31 mouse cellular contexts compared by ENCODE assay signal in the genomic region with DNA sequence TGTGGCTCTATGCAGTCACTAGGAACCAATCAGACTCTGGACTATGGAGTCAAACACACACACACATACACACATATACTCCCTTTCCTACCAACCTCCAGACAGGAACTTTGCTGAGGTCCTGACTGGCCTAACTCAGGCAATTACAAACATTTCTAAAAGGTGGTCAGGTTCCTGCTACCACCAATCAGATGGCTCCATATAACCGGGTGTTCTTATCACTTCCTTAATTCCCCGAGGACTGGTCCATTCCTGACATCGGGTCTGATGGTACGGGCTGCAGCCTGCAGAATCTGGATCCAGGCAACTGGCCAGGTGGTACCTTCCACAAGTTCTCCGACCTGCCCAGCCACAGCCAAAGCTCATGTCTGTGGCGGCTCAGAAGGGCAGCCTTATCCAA.
"Had no signal": no experiment of that assay in that cellular context is flagged by ENCODE, and none has a peak within 500 bp of the region (broad histone marks: within the 10 kb centered on the region; RNA-seq: fewer than 3 reads in every experiment).

No protein-coding gene starts in this region.

- H3K27ac ChIP-seq: limb, embryonic 10.5 days; limb, embryonic 12.5 days; limb, embryonic 13.5 days; limb, embryonic 15.5 days; liver, embryonic 12.5 days; liver, embryonic 13.5 days; liver, embryonic 14.5 days; liver, embryonic 15.5 days; lung, embryonic 15.5 days; macrophage; midbrain, embryonic 10.5 days; midbrain, embryonic 12.5 days; midbrain, embryonic 13.5 days; midbrain, embryonic 15.5 days; neural tube, embryonic 12.5 days; neural tube, embryonic 13.5 days had no signal

- H3K27me3 ChIP-seq: limb, embryonic 12.5 days; limb, embryonic 13.5 days; limb, embryonic 15.5 days; liver, embryonic 12.5 days; liver, embryonic 13.5 days; lung, embryonic 15.5 days; megakaryocyte, embryonic 14.5 days; midbrain, embryonic 13.5 days; midbrain, embryonic 15.5 days; neural tube, embryonic 12.5 days; neural tube, embryonic 13.5 days had no signal

- H3K36me3 ChIP-seq: limb, embryonic 10.5 days; limb, embryonic 12.5 days; limb, embryonic 13.5 days; limb, embryonic 15.5 days; liver, embryonic 12.5 days; liver, embryonic 13.5 days; liver, embryonic 15.5 days; lung, embryonic 15.5 days; midbrain, embryonic 10.5 days; midbrain, embryonic 12.5 days; midbrain, embryonic 13.5 days; midbrain, embryonic 15.5 days; neural tube, embryonic 12.5 days; neural tube, embryonic 13.5 days had no signal

- ATAC-seq: liver, embryonic 12.5 days; liver, postnatal 0 days; lung, postnatal 0 days; midbrain, embryonic 13.5 days; midbrain, embryonic 15.5 days; midbrain, embryonic 16.5 days had no signal

- H3K9ac ChIP-seq: limb, embryonic 12.5 days; limb, embryonic 13.5 days; limb, embryonic 15.5 days; liver, embryonic 12.5 days; liver, embryonic 13.5 days; liver, embryonic 14.5 days; liver, embryonic 15.5 days; liver, postnatal 0 days; lung, embryonic 14.5 days; lung, embryonic 15.5 days; midbrain, embryonic 12.5 days; midbrain, embryonic 13.5 days; midbrain, embryonic 15.5 days; neural tube, embryonic 12.5 days; neural tube, embryonic 13.5 days had no signal

- H3K4me3 ChIP-seq: limb, embryonic 10.5 days; limb, embryonic 12.5 days; limb, embryonic 13.5 days; limb, embryonic 15.5 days; liver, embryonic 12.5 days; liver, embryonic 13.5 days; liver, embryonic 15.5 days; lung, embryonic 15.5 days; megakaryocyte, embryonic 14.5 days; midbrain, embryonic 10.5 days; midbrain, embryonic 12.5 days; midbrain, embryonic 13.5 days; midbrain, embryonic 15.5 days; myocyte; neural tube, embryonic 12.5 days; neural tube, embryonic 13.5 days had no signal

- H3K4me2 ChIP-seq: limb, embryonic 12.5 days; limb, embryonic 13.5 days; limb, embryonic 15.5 days; liver, embryonic 11.5 days; liver, embryonic 12.5 days; liver, embryonic 13.5 days; liver, embryonic 15.5 days; lung, embryonic 14.5 days; lung, embryonic 15.5 days; midbrain, embryonic 11.5 days; midbrain, embryonic 12.5 days; midbrain, embryonic 13.5 days; midbrain, embryonic 15.5 days; neural tube, embryonic 12.5 days; neural tube, embryonic 13.5 days had no signal

- H3K9me3 ChIP-seq: limb, embryonic 10.5 days; limb, embryonic 12.5 days; limb, embryonic 13.5 days; limb, embryonic 15.5 days; liver, embryonic 12.5 days; liver, embryonic 13.5 days; liver, embryonic 15.5 days; lung, embryonic 15.5 days; midbrain, embryonic 10.5 days; midbrain, embryonic 15.5 days; neural tube, embryonic 13.5 days had no signal

- DNase-seq: liver, embryonic 13.5 days; lung, adult 18-20 months; lung, adult 2 months; lung, embryonic 14.5 days; lung, postnatal 10 days; lung, postnatal 14 days; lung, postnatal 36 days; lung, postnatal 4 days; midbrain, embryonic 14.5 days had no signal

- H3K4me1 ChIP-seq: limb, embryonic 10.5 days; limb, embryonic 12.5 days; limb, embryonic 13.5 days; limb, embryonic 15.5 days; lung, embryonic 15.5 days; midbrain, embryonic 10.5 days; midbrain, embryonic 12.5 days; midbrain, embryonic 15.5 days; neural tube, embryonic 12.5 days; neural tube, embryonic 13.5 days had no signal
